Mouse (Mus musculus) limb, embryonic 13.5 days (tissue): ENCODE measurements around the gene Rdh19. TPM values are rescaled to one million over a fixed set of nuclear protein-coding genes. Genes with fewer than 3 reads are reported as not detected.
"Not testable (repeated sequence)": the region's sequence is repeated elsewhere in the genome, so short reads cannot be mapped to it uniquely, and the experiment has no call there.

Source experiments
- ATAC-seq: fragments of 200-750 bp; cut with Nextera tagmentation; 2 replicates; pipeline ENCODE4 v1.8.0; 2017; ENCODE audit warnings: low read depth, moderate number of reproducible peaks, moderate TSS enrichment; ENCODE audit not compliant: low FRiP score
- H3K27ac ChIP-seq: fragments of 300-500 bp; sonication (generic); 2 replicates; pipeline ENCODE4 v1.5.1; 2015; ENCODE audit warnings: inconsistent platforms, mild to moderate bottlenecking, moderate library complexity
- H3K27me3 ChIP-seq: fragments of 300-500 bp; sonication (generic); 2 replicates; pipeline ENCODE4 v1.6.1; 2015; ENCODE audit warnings: mild to moderate bottlenecking, inconsistent platforms
- H3K36me3 ChIP-seq: fragments of 300-500 bp; sonication (generic); 2 replicates; pipeline ENCODE4 v1.6.1; 2015; ENCODE audit warnings: inconsistent platforms, mild to moderate bottlenecking, moderate library complexity
- H3K4me1 ChIP-seq: fragments of 300-500 bp; sonication (generic); 2 replicates; pipeline ENCODE4 v1.6.1; 2015; ENCODE audit warnings: inconsistent platforms
- H3K4me2 ChIP-seq: fragments of 300-500 bp; sonication (generic); replicated peaks from 2 replicates; pipeline ENCODE4 v1.6.1; 2015; ENCODE audit warnings: inconsistent platforms, mild to moderate bottlenecking, moderate library complexity
- H3K4me3 ChIP-seq: fragments of 300-500 bp; sonication (generic); 2 replicates; pipeline ENCODE4 v1.5.1; 2015; ENCODE audit warnings: moderate library complexity, mild to moderate bottlenecking, inconsistent platforms
- H3K9ac ChIP-seq: fragments of 300-500 bp; sonication (generic); 2 replicates; pipeline ENCODE4 v1.6.1; 2015; ENCODE audit warnings: mild to moderate bottlenecking, inconsistent platforms
- H3K9me3 ChIP-seq: fragments of 300-500 bp; sonication (generic); 2 replicates; pipeline ENCODE4 v1.6.1; 2016; ENCODE audit warnings: inconsistent platforms
- WGBS: fragments of 180-500 bp; shearing (Covaris S2); methylation state at CpG from one replicate; pipeline ENCODE4 v1.1.7; 2015; 5-methylcytosine and 5-hydroxymethylcytosine counted together
- polyA plus RNA-seq: library from polyadenylated mRNA; unstranded; fragments of >200 nt; fragmentation: Nextera tagmentation; extraction: Ambion mirVana; gene quantifications from 2 replicates; pipeline ENCODE4 v1.2.1, GENCODE M21; 2015

Gene Rdh19
- polyA plus RNA-seq, 1 experiment from 2014 or later = not detected

GRCm38 (mm10) chr10:127886971-127887370, 37.2 kb downstream of the Rdh19 start:
- Histone ChIP-seq H3K4me2 (no peak overlapping the region), H3K9ac (no peak overlapping the region), H3K4me1 (no peaks in the 10 kb centered on the region), H3K27me3 (no peaks in the 10 kb centered on the region), H3K9me3 (no peaks in the 10 kb centered on the region), H3K27ac (no peak overlapping the region), H3K36me3 (no peaks in the 10 kb centered on the region), H3K4me3 (no peak overlapping the region)
- 76% methylated on average over 4 of the region's 4 CpGs for WGBS
- no peak for ATAC-seq

GRCm38 (mm10) chr10:127888605-127889004, 38.9 kb downstream of the Rdh19 start, which contains the start of gene Rdh7:
Gene Rdh7 (minus strand): TSS chr10:127888817.
- no peak within 1 kb of the TSS for H3K9ac ChIP-seq
- H3K4me2 ChIP-seq = no peak within 1 kb of the TSS
- no peak for ATAC-seq

GRCm38 (mm10) chr10:127891481-127891880, 41.8 kb downstream of the Rdh19 start:
- 85% methylated on average over 1 of the region's 1 CpGs for WGBS
- Histone ChIP-seq H3K4me1 (no peaks in the 10 kb centered on the region), H3K27me3 (no peaks in the 10 kb centered on the region), H3K4me2 (no peak overlapping the region), H3K27ac (no peak overlapping the region), H3K36me3 (no peaks in the 10 kb centered on the region), H3K4me3 (no peak overlapping the region), H3K9me3 (no peaks in the 10 kb centered on the region), H3K9ac (no peak overlapping the region)
- no peak for ATAC-seq

More at GRCm38 (mm10) chr10:127888605-127889004, 38.9 kb downstream of the Rdh19 start, which contains the start of gene Rdh7:
- Histone ChIP-seq H3K9me3 (no peaks in the 10 kb centered on the region), H3K4me1 (no peaks in the 10 kb centered on the region), H3K4me3 (no peak within 1 kb of the TSS), H3K27ac (no peak within 1 kb of the TSS), H3K27me3 (no peaks in the 10 kb centered on the region), H3K36me3 (no peaks in the 10 kb centered on the region)

DNA sequence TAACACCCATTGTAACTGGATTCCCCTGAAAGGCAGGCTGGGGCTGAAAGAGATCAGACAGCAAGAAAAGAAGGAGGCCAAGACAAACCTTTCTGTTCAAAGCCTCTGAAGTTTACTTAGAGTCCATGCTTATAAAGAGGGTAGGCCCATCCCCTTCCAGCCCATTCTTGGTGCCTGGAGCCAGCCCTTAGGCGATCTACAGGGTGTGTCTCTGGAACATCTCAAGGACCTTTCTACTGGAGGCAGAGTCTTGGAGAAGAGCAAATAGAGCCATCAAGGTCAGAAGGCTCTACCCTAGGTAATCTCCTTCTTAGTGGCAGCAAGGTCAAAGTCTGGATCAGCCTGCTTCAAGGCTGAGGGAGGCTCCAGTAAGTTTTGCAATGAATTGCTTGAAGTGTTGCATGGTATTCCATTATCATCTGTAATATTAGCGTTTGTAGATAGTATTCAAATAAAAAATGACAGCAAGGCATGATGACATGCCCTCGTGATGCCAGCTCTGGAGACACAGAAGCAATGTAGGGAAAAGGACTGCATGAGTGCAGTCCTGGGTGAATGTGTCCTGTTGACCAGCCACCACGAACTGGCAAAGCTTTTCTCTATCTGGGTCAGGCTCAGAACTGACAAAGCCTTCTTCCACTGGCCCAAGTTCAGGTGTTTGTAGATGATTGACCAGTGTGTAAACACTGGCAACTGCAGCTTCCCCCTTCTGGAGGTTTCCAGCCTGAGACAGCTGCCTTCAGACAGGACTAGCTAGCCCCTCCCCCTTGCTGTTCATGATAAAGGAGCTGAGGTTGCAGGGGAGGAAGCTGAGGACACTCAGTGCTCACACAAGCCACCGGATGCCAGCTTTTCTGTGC, 43.7 kb downstream of the Rdh19 start:
- H3K36me3 ChIP-seq, H3K4me2 ChIP-seq, H3K4me1 ChIP-seq, H3K27me3 ChIP-seq, H3K27ac ChIP-seq, ATAC-seq, H3K9ac ChIP-seq, H3K9me3 ChIP-seq, H3K4me3 ChIP-seq: not testable (repeated sequence)
- WGBS = 71% methylated on average over 5 of the region's 5 CpGs

DNA sequence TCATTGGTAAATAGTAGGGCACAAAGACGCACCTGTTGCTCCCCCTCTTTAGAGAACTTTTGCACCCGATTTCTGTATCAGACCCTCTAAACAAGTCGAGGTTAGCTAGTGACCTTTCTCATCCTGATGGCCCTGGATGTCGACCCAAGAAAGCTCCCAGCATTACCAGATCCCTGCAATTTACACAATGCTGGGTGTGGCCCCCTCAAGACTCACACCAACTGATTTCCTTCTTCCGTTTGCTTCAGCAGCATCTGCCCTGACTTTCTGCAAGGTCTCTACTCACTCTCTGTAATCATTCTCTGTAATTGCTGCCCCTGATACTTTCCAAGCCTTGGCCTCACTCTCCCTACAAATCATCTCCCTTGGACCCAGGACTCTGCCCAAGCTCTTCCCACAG, 47.0 kb downstream of the Rdh19 start:
- 60% methylated on average over 5 of the region's 5 CpGs for WGBS
- ATAC-seq = no peak
- Histone ChIP-seq H3K4me1 (no peaks in the 10 kb centered on the region), H3K9ac (no peak overlapping the region), H3K36me3 (no peaks in the 10 kb centered on the region), H3K27ac (no peak overlapping the region), H3K4me3 (no peak overlapping the region), H3K4me2 (no peak overlapping the region), H3K9me3 (no peaks in the 10 kb centered on the region), H3K27me3 (no peaks in the 10 kb centered on the region)

- H3K27ac ChIP-seq = no peak overlapping the region
- H3K4me1 ChIP-seq = no peaks in the 10 kb centered on the region
- H3K36me3 ChIP-seq = no peaks in the 10 kb centered on the region
- H3K4me3 ChIP-seq = no peak overlapping the region
- H3K4me2 ChIP-seq = no peak overlapping the region
- no peaks in the 10 kb centered on the region for H3K27me3 ChIP-seq
- no peak for ATAC-seq
- 80% methylated on average over 3 of the region's 3 CpGs for WGBS
- H3K9ac ChIP-seq = no peak overlapping the region
- no peaks in the 10 kb centered on the region for H3K9me3 ChIP-seq
Observed at GRCm38 (mm10) chr10:127897506-127897905, 47.8 kb downstream of the Rdh19 start.

DNA sequence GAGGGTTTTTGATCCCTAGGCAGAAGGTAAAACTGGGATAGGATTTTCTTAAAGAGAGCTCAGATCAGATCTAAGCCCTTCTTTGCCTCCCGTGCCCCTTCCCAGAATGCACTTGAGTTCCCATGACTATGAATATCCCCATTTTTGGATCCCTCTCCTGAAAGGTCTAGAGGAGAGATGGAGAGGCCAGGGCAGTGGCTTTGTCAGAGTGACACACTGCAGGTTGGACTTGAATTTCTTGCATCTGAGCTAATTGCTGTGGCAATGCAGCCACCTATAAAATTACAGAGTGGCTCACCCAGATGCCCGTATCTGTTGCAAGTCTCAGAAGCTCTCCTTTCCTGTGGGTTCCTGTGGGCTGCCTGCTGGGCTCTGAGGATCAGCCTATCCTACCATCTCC, 48.5 kb downstream of the Rdh19 start, which contains the start of gene Sdr9c7:
Gene Sdr9c7 (plus strand): TSS at position 301 of the 400 bp plus-strand sequence.
- H3K9ac ChIP-seq = no peak within 1 kb of the TSS
- H3K4me1 ChIP-seq = no peaks in the 10 kb centered on the region
- no peaks in the 10 kb centered on the region for H3K9me3 ChIP-seq
- H3K27ac ChIP-seq = no peak within 1 kb of the TSS
- no peaks in the 10 kb centered on the region for H3K27me3 ChIP-seq
- H3K36me3 ChIP-seq = no peaks in the 10 kb centered on the region
- WGBS = 73% methylated on average over 2 of the region's 2 CpGs
- H3K4me2 ChIP-seq = no peak within 1 kb of the TSS
- ATAC-seq = no peak
- no peak within 1 kb of the TSS for H3K4me3 ChIP-seq

GRCm38 (mm10) chr10:127899783-127900182, 50.1 kb downstream of the Rdh19 start:
- no peak overlapping the region for H3K4me2 ChIP-seq
- H3K27ac ChIP-seq = no peak overlapping the region
- no peaks in the 10 kb centered on the region for H3K4me1 ChIP-seq
- no peaks in the 10 kb centered on the region for H3K27me3 ChIP-seq
- ATAC-seq = no peak
- no peaks in the 10 kb centered on the region for H3K36me3 ChIP-seq
- H3K9ac ChIP-seq = no peak overlapping the region
- H3K4me3 ChIP-seq = no peak overlapping the region
- no peaks in the 10 kb centered on the region for H3K9me3 ChIP-seq
- WGBS = 71% methylated on average over 5 of the region's 5 CpGs

- WGBS = 76% methylated on average over 4 of the region's 4 CpGs
- no peak for ATAC-seq
Observed at GRCm38 (mm10) chr10:127901751-127902150, 52.0 kb downstream of the Rdh19 start.

GRCm38 (mm10) chr10:127903116-127903515, 53.4 kb downstream of the Rdh19 start:
- H3K9ac ChIP-seq = no peak overlapping the region
- 58% methylated on average over 1 of the region's 1 CpGs for WGBS
- no peak overlapping the region for H3K4me2 ChIP-seq
- H3K36me3 ChIP-seq = no peaks in the 10 kb centered on the region
- no peaks in the 10 kb centered on the region for H3K9me3 ChIP-seq
- H3K27me3 ChIP-seq = no peaks in the 10 kb centered on the region
- no peak overlapping the region for H3K27ac ChIP-seq
- no peaks in the 10 kb centered on the region for H3K4me1 ChIP-seq
- no peak for ATAC-seq
- H3K4me3 ChIP-seq = no peak overlapping the region

More at GRCm38 (mm10) chr10:127901751-127902150, 52.0 kb downstream of the Rdh19 start:
- H3K4me3 ChIP-seq = no peak overlapping the region
- H3K4me2 ChIP-seq = no peak overlapping the region
- no peaks in the 10 kb centered on the region for H3K27me3 ChIP-seq
- H3K36me3 ChIP-seq = no peaks in the 10 kb centered on the region
- no peak overlapping the region for H3K9ac ChIP-seq
- no peaks in the 10 kb centered on the region for H3K9me3 ChIP-seq
- no peak overlapping the region for H3K27ac ChIP-seq
- no peaks in the 10 kb centered on the region for H3K4me1 ChIP-seq

DNA sequence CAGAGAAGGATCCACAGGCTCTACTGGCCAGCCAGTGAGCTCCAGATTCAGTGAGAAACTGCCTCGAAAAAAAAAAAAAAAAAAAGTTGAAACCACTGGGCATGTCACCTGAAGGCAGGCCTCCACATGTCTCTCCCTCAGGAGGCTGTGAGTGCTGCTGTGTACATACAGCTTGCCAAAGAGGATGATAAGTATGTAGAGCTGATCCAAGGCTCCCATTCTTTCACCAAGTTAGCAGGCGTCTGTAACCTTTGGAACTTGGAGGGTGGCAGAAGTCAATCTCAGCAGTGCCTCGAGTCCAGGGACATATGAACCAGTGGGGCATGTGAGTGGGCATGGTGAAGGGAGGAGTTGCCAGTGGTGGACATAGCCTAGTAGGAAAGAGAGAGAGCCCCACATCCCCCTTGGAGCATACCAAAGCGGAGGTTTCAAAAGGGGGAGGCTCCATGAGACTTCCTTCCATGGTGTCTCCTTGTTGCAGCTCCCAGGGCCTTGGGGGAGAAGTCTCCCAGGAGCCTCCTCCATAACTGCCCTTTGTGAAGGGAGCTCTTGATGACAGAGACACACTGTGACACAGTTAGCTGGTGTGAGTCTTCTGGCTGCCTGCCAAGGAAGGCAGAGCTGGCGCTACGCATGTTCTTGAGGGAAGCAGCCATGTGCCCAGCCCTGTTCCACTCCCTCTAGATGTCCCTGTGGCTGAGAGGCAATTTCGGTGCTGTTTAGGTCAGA, 55.2 kb downstream of the Rdh19 start:
- Histone ChIP-seq H3K27me3 (no peaks in the 10 kb centered on the region), H3K9me3 (no peaks in the 10 kb centered on the region), H3K9ac (no peak overlapping the region), H3K36me3 (no peaks in the 10 kb centered on the region), H3K27ac (no peak overlapping the region), H3K4me2 (no peak overlapping the region), H3K4me1 (no peaks in the 10 kb centered on the region), H3K4me3 (no peak overlapping the region)
- no peak for ATAC-seq
- 69% methylated on average over 7 of the region's 7 CpGs for WGBS

- 88% methylated on average over 2 of the region's 2 CpGs for WGBS
- no peaks in the 10 kb centered on the region for H3K9me3 ChIP-seq
- H3K4me1 ChIP-seq = no peaks in the 10 kb centered on the region
- H3K4me3 ChIP-seq = no peak overlapping the region
- H3K4me2 ChIP-seq = no peak overlapping the region
- no peaks in the 10 kb centered on the region for H3K27me3 ChIP-seq
- no peak overlapping the region for H3K9ac ChIP-seq
- no peak for ATAC-seq
- no peak overlapping the region for H3K27ac ChIP-seq
- H3K36me3 ChIP-seq = no peaks in the 10 kb centered on the region
Observed at GRCm38 (mm10) chr10:127906138-127906537, 56.4 kb downstream of the Rdh19 start.
